Mouse (Mus musculus) testis, postnatal 10 days (tissue): ENCODE data around the gene Cers4.

Experiments
- DNase-seq: peaks from one replicate; pipeline ENCODE4 v3.0.0; 2021; ENCODE audit warnings: low spot score

Gene Cers4

GRCm38 (mm10) chr8:4492851-4493685, at the start of gene Cers4:
Cers4 (plus strand) TSS chr8:4493026.
- DNase-seq: peak; percentile 88

GRCm38 (mm10) chr8:4458165-4458564, 34.7 kb upstream of the Cers4 start:
- DNase-seq: no peak

GRCm38 (mm10) chr8:4463061-4463460, 29.8 kb upstream of the Cers4 start:
- no peak for DNase-seq

- no peak for DNase-seq
Observed at GRCm38 (mm10) chr8:4474419-4475187, 18.2 kb upstream of the Cers4 start.

- no peak for DNase-seq
Observed at GRCm38 (mm10) chr8:4481154-4481553, 11.7 kb upstream of the Cers4 start.

GRCm38 (mm10) chr8:4481586-4481985, 11.2 kb upstream of the Cers4 start:
- DNase-seq: no peak

- DNase-seq: no peak
Observed at GRCm38 (mm10) chr8:4482501-4482900, 10.3 kb upstream of the Cers4 start.

- DNase-seq: no peak
Observed at GRCm38 (mm10) chr8:4483330-4483729, 9.5 kb upstream of the Cers4 start.

- DNase-seq: peak; percentile 57
Observed at GRCm38 (mm10) chr8:4493686-4494440, 1.0 kb downstream of the Cers4 start.

- no peak for DNase-seq
Observed at GRCm38 (mm10) chr8:4495976-4496375, 3.1 kb downstream of the Cers4 start.

GRCm38 (mm10) chr8:4497610-4498009, 4.8 kb downstream of the Cers4 start:
- DNase-seq: no peak

- no peak for DNase-seq
Observed at GRCm38 (mm10) chr8:4505364-4505763, 12.5 kb downstream of the Cers4 start.

GRCm38 (mm10) chr8:4507527-4507926, 14.7 kb downstream of the Cers4 start:
- DNase-seq: no peak

- DNase-seq: no peak
Observed at GRCm38 (mm10) chr8:4510824-4511223, 18.0 kb downstream of the Cers4 start.

- no peak for DNase-seq
Observed at GRCm38 (mm10) chr8:4511429-4512115, 18.7 kb downstream of the Cers4 start.

- DNase-seq: peak; percentile 51
Observed at GRCm38 (mm10) chr8:4512116-4512495, 19.3 kb downstream of the Cers4 start.

GRCm38 (mm10) chr8:4516162-4516561, 23.3 kb downstream of the Cers4 start:
- DNase-seq: peak; percentile 75

- DNase-seq: no peak
Observed at GRCm38 (mm10) chr8:4521472-4521871, 28.6 kb downstream of the Cers4 start.

- DNase-seq: no peak
Observed at GRCm38 (mm10) chr8:4523525-4523924, 30.7 kb downstream of the Cers4 start.
